Mouse (Mus musculus): Measurements from ENCODE around the gene Large1.
"Not testable (repeated sequence)": the region's sequence is repeated elsewhere in the genome, so short reads cannot be mapped to it uniquely, and the experiment has no call there.

The Large1 gene

GRCm38 (mm10) chr8:73353108-73353793, at the start of gene Large1:
Gene Large1 (minus strand): TSS chr8:73353540.
- peak; percentile 88 for DNase-seq (ENCODE audit: low spot score)

GRCm38 (mm10) chr8:73400343-73400742, 47.0 kb upstream of the Large1 start:
- DNase-seq (ENCODE audit: low spot score) = no peak

GRCm38 (mm10) chr8:73373001-73373400, 19.7 kb upstream of the Large1 start:
- not testable (repeated sequence) for DNase-seq (ENCODE audit: low spot score)

- no peak for DNase-seq (ENCODE audit: low spot score)
These were observed 2.6 kb upstream of the Large1 start for GRCm38 (mm10) chr8:73355979-73356378.

DNA sequence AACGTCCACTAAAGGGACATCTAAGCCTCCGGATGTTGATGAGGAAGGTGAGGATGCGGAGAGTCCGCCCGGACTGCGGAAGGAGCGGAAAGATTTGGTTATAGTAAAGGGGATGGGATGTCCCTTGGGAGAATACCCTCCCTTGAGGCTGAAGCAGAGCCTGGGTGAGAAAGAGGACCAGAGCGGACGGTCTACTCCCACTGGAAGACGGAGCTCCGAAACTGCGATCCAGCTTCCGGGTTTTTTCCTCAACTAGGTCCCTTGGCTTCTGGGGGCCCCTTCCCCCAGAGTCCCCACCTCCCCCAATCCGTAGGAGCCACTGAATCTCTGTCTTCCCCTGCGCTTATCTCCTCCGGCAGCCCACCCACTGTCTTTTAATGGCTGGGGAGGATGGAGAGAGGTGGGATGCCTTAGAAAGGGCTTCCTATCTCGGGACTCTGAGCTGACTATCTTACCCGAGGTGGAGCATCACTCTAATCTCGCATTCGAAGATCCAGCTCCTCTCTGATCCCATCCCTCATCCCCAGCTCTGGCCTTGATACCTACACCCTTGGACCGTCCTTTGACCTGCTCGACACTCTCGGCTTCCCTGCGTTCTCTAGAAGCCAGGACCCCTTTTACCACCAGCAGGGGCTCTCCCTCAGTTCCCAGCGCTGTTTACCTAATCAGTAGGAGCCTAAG, 1.0 kb upstream of the Large1 start:
- DNase-seq (ENCODE audit: low spot score) = peak; percentile 20

DNA sequence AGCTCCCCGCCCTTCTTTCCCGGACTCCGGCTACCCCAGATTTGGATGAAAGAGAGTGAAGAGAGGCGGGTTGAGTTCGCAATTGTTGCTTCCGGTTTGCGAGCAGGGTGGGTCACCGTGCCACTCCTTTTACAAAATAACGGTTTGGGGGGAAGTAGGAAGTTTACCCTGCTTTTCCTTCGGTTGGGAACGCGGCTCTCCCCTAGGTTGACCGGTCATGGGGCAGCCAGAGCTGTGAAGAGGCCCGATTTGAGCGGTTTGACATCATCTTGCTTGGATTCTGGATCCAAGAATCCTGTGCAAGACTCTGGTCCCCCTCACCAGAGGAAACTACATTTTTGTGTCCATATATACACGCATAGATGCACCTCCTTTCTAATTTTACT, 447 bp upstream of the Large1 start:
- DNase-seq (ENCODE audit: low spot score) = no peak

GRCm38 (mm10) chr8:73352301-73353107, 836 bp downstream of the Large1 start:
- DNase-seq (ENCODE audit: low spot score) = peak; percentile 27

GRCm38 (mm10) chr8:73350366-73350765, 3.0 kb downstream of the Large1 start:
- no peak for DNase-seq (ENCODE audit: low spot score)

- no peak for DNase-seq (ENCODE audit: low spot score)
These were observed 10.5 kb downstream of the Large1 start for GRCm38 (mm10) chr8:73342761-73343395.

DNA sequence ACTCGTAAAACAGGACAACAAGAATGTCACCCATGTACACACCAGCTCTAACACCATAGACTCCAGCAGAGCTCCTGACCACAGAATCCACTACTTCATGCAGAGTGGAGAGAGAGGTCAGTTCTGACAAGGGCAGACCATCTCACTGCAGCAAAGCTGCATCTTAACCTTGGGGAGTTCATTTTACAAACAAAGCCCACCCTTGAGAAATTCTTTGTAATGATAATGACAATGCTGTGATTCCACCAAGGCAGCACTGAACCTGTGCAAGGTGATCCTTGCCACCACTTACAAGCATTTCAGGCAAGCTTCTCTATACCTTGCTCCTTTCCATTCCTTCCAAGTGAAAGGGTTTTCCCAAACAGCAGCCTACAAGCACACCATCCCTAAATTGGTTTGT, 16.5 kb downstream of the Large1 start:
- no peak for DNase-seq (ENCODE audit: low spot score)

GRCm38 (mm10) chr8:73329131-73329530, 24.2 kb downstream of the Large1 start:
- DNase-seq (ENCODE audit: low spot score) = no peak

DNA sequence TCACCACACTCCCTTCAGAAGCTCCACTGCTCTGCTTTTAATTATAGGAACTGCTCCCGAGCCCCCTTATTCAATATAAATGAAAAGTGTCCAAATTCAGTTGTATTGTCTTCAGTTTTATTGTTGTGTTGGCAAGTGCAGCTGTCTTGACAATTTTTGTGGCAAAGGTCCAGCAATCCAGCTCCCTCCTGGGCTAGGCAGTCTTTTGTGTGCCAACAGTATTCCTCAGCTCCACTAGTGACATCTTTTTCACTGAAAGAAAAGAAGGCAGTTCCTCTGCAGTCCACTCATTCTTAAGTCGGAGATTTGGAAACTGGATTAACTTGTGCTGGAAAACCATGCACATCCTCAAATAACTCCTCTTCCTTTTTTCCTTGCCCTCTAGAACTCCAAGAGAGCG, 25.3 kb downstream of the Large1 start:
- DNase-seq (ENCODE audit: low spot score) = no peak

DNA sequence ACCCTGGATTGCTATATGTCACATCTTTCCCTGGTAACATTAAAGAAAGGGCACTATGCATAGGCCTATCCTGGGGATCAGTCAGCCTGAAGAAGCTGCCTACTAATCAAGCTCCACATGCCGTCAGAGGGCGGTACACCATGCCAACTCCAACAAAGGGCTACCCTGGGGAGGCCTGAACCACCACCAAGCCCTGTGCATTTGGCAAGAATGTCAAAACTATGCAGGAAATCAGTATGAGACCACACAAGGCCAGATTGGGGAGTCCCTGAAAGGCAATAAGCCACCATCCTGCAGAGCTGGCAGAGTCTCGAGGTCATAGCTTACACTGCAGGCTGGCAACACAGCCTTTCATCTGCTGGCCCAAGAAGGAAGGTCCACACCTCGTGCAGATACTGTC, 28.7 kb downstream of the Large1 start:
- no peak for DNase-seq (ENCODE audit: low spot score)

DNA sequence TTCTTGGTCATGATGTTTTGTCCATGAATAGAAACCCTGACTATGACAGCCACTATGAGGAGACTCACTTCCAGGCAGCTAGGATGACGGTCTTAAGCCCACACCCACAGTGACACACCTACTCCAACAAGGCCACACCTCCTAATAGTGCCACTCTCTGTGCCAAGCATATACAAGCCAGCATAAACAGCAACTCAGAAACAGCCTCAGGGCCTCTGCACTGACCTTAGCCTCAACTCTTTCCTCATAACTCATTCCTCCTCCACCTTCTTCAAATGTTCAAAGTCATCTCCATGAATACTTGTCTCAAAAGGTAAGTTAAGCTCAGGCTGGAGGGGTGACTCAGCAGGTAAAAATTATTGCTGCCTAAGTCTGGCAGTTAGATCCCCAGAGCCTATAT, 29.7 kb downstream of the Large1 start:
- DNase-seq (ENCODE audit: low spot score) = no peak

DNA sequence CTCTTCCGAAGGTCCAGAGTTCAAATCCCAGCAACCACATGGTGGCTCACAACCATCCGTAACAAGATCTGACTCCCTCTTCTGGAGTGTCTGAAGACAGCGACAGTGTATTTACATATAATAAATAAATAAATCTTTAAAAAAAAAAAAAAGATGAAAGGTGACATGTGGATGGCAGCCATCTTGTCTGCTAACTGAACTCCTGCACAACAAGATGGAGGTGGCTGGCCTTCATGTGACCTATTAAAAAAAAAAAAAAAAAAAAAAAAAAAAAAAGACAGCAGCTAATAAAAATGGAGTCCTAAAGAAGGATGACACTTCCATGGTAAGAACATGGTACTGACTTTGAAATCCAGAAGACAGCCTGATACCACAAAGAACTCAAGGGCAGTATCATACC, 33.8 kb downstream of the Large1 start:
- DNase-seq (ENCODE audit: low spot score) = not testable (repeated sequence)

- no peak for DNase-seq (ENCODE audit: low spot score)
These were observed 39.4 kb downstream of the Large1 start for GRCm38 (mm10) chr8:73313911-73314310.

DNA sequence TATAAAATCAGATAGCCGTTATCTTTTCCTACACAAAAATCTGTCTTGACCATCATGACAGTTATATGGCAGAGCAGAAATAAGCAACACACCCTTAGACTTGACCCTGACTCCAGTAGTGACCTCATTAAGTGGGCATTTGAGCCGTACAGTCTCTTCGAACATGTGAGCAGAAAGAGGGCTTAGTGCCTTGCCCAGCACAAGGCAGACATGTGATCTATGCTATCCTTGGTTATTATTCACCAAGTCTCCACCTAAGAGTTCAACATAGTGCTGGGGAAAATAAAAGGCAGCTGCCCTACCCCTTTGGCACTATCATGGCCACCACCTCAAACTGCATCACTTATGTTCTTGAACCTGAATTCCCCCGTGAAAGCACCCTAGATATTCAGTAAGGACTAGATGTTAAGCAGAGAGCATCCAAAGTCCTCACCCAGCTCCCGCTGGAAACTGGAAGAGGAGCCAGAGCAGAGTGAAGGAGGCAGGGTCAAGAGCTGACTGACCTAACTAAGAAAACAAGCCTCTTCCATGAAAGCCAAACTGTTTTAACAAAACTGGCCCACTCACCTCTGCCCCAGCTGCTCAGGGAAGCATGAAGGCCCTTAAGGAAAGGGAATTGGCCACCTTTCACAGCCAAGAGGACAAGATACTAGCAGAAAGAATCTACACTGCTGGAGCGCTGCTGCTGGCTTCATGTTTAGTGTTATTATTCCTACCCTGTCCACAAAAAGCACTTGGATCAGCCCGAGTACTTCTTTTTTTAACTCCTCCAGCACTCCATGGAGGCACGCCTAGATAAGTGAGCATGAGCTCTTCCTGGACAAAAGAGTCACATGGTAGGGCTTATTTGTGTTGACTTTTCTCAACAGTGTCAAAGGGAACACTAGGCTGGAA, 40.4 kb downstream of the Large1 start:
- no peak for DNase-seq (ENCODE audit: low spot score)

DNA sequence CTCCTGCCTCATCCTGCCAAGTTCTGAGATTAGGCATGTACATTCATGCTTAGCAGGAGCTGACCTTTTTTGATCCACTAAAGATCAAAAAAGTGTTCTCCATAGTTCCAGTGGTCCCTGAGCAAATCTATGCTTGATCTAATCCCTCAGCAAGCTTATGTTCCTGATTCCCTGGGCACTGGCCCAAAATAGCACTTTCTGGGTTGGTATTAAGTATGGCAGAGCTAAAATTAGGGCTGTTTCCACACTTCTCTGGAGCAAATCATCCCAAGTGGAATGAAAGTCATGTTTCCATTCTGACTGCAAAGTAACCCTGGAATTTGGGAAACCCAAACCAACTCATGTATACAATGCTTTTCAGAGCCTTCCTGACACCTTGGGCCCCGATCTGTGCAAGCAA, 42.9 kb downstream of the Large1 start:
- no peak for DNase-seq (ENCODE audit: low spot score)

DNA sequence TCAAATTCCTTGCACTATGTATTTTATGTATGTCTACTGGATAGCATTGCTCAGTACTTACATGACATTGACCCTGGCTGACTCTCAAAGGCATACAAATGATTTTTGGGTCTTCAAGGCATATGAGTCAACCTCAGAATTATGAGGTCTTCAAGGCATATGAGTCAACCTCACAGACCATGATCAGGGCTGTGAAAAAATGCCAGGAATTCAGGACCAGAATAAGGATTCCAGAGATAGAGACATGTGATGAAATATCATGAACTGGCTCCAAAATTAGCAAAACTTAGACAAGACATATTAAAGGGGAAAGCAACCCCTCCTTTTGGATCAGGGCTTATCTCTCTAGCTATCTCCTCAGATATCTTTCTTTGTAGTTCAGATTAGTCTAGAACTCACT, 43.3 kb downstream of the Large1 start:
- DNase-seq (ENCODE audit: low spot score) = no peak

- no peak for DNase-seq (ENCODE audit: low spot score)
These were observed 49.4 kb downstream of the Large1 start for GRCm38 (mm10) chr8:73303907-73304306.

- DNase-seq (ENCODE audit: low spot score) = no peak
These were observed 50.4 kb downstream of the Large1 start for GRCm38 (mm10) chr8:73302947-73303346.

Measured in ovary, postnatal 10 days (tissue).